Mouse (Mus musculus) midbrain, embryonic 16.5 days (tissue): ENCODE data around the gene E030018B13Rik. TPM values are rescaled to one million over a fixed set of nuclear protein-coding genes. Genes with fewer than 3 reads are reported as not detected.

Experiments used
- ATAC-seq: fragments of 200-750 bp; cut with Nextera tagmentation; 2 replicates; pipeline ENCODE4 v1.8.0; 2017; ENCODE audit warnings: moderate TSS enrichment
- H3K27ac ChIP-seq: fragments of 300-500 bp; sonication (generic); 2 replicates; pipeline ENCODE4 v1.5.1; 2014; ENCODE audit warnings: mild to moderate bottlenecking, low read length, mixed read lengths
- H3K27me3 ChIP-seq: fragments of 300-500 bp; sonication (generic); 2 replicates; pipeline ENCODE4 v1.6.1; 2014; ENCODE audit warnings: low read depth, low read length, mixed read lengths; ENCODE audit not compliant: control insufficient read depth, insufficient read depth
- H3K36me3 ChIP-seq: fragments of 300-500 bp; sonication (generic); 2 replicates; pipeline ENCODE4 v1.6.1; 2014; ENCODE audit warnings: mild to moderate bottlenecking, low read length, moderate library complexity, mixed read lengths; ENCODE audit not compliant: control insufficient read depth, insufficient read depth
- H3K4me1 ChIP-seq: fragments of 300-500 bp; sonication (generic); 2 replicates; pipeline ENCODE4 v1.6.1; 2014; ENCODE audit warnings: mild to moderate bottlenecking, low read length, mixed read lengths; ENCODE audit not compliant: control insufficient read depth, insufficient read depth
- H3K4me2 ChIP-seq: fragments of 300-500 bp; sonication (generic); 2 replicates; pipeline ENCODE4 v1.6.1; 2014; ENCODE audit warnings: mild to moderate bottlenecking, low read length, mixed read lengths
- H3K4me3 ChIP-seq: fragments of 300-500 bp; sonication (generic); 2 replicates; pipeline ENCODE4 v1.5.1; 2014; ENCODE audit warnings: low read depth, mild to moderate bottlenecking, low read length, moderate library complexity, mixed read lengths
- H3K9ac ChIP-seq: fragments of 300-500 bp; sonication (generic); 2 replicates; pipeline ENCODE4 v1.6.1; 2014; ENCODE audit warnings: low read depth, low read length, mixed read lengths
- H3K9me3 ChIP-seq: fragments of 300-500 bp; sonication (generic); replicated peaks from 2 replicates; pipeline ENCODE4 v1.6.1; 2014; ENCODE audit warnings: mild to moderate bottlenecking, low read length, mixed read lengths; ENCODE audit not compliant: control insufficient read depth, poor library complexity, severe bottlenecking
- WGBS: fragments of 180-500 bp; shearing (Covaris S2); extraction: QIAGEN DNeasy Blood & Tissue Kit; methylation state at CpG from one replicate; pipeline ENCODE4 v1.1.7; 2014; 5-methylcytosine and 5-hydroxymethylcytosine counted together
- polyA plus RNA-seq: library from polyadenylated mRNA; unstranded; fragments of >200 nt; fragmentation: Nextera tagmentation; extraction: Ambion mirVana; gene quantifications from 2 replicates; pipeline ENCODE4 v1.2.1, GENCODE M21; 2015

E030018B13Rik gene
- 0.21 TPM in 1 of 2 replicates, not detected in the other for polyA plus RNA-seq

GRCm38 (mm10) chr7:63916268-63916907, at the start of gene E030018B13Rik:
TSS of gene E030018B13Rik (plus strand) at chr7:63916857.
- Histone ChIP-seq H3K27me3 (no peaks in the 10 kb centered on the region), H3K36me3 (no peaks in the 10 kb centered on the region), H3K4me1 (peaks cover 23% of the 10 kb centered on the region), H3K9ac (no peak within 1 kb of the TSS), H3K27ac (no peak within 1 kb of the TSS), H3K4me3 (no peak within 1 kb of the TSS), H3K4me2 (no peak within 1 kb of the TSS), H3K9me3 (no peaks in the 10 kb centered on the region)
- 94% methylated on average over 6 of the region's 6 CpGs for WGBS
- ATAC-seq = no peak

GRCm38 (mm10) chr7:63868356-63868918, 48.2 kb upstream of the E030018B13Rik start:
- Histone ChIP-seq H3K4me1 (no peaks in the 10 kb centered on the region), H3K27ac (no peak overlapping the region), H3K4me3 (no peak overlapping the region), H3K9ac (no peak overlapping the region), H3K36me3 (no peaks in the 10 kb centered on the region), H3K9me3 (no peaks in the 10 kb centered on the region), H3K4me2 (no peak overlapping the region), H3K27me3 (no peaks in the 10 kb centered on the region)
- WGBS = 63% methylated on average over 6 of the region's 6 CpGs
- no peak for ATAC-seq

GRCm38 (mm10) chr7:63871698-63872097, 45.0 kb upstream of the E030018B13Rik start:
- Histone ChIP-seq H3K4me3 (no peak overlapping the region), H3K27ac (no peak overlapping the region), H3K36me3 (no peaks in the 10 kb centered on the region), H3K9me3 (no peaks in the 10 kb centered on the region), H3K4me1 (no peaks in the 10 kb centered on the region), H3K27me3 (no peaks in the 10 kb centered on the region), H3K9ac (no peak overlapping the region), H3K4me2 (no peak overlapping the region)
- WGBS = 85% methylated on average over 6 of the region's 6 CpGs
- ATAC-seq = no peak

GRCm38 (mm10) chr7:63873880-63874279, 42.8 kb upstream of the E030018B13Rik start:
- Histone ChIP-seq H3K4me1 (no peaks in the 10 kb centered on the region), H3K27me3 (no peaks in the 10 kb centered on the region), H3K27ac (no peak overlapping the region), H3K4me2 (no peak overlapping the region), H3K9ac (no peak overlapping the region), H3K36me3 (no peaks in the 10 kb centered on the region), H3K9me3 (no peaks in the 10 kb centered on the region), H3K4me3 (no peak overlapping the region)
- 75% methylated on average over 12 of the region's 12 CpGs for WGBS
- no peak for ATAC-seq

- no peaks in the 10 kb centered on the region for H3K36me3 ChIP-seq
- H3K9me3 ChIP-seq = no peaks in the 10 kb centered on the region
- no peak for ATAC-seq
- no peak overlapping the region for H3K9ac ChIP-seq
- no peak overlapping the region for H3K4me3 ChIP-seq
- H3K4me1 ChIP-seq = no peaks in the 10 kb centered on the region
- no peaks in the 10 kb centered on the region for H3K27me3 ChIP-seq
- H3K4me2 ChIP-seq = no peak overlapping the region
- no peak overlapping the region for H3K27ac ChIP-seq
These were observed 41.0 kb upstream of the E030018B13Rik start for GRCm38 (mm10) chr7:63875686-63876085.

- Histone ChIP-seq H3K9me3 (no peaks in the 10 kb centered on the region), H3K9ac (no peak overlapping the region), H3K4me2 (no peak overlapping the region), H3K27ac (no peak overlapping the region), H3K27me3 (no peaks in the 10 kb centered on the region), H3K4me1 (no peaks in the 10 kb centered on the region), H3K36me3 (no peaks in the 10 kb centered on the region), H3K4me3 (no peak overlapping the region)
- ATAC-seq = no peak
- 97% methylated on average over 2 of the region's 2 CpGs for WGBS
These were observed 40.0 kb upstream of the E030018B13Rik start for GRCm38 (mm10) chr7:63876640-63877039.

- H3K27me3 ChIP-seq = no peaks in the 10 kb centered on the region
- H3K9me3 ChIP-seq = no peaks in the 10 kb centered on the region
- no peaks in the 10 kb centered on the region for H3K4me1 ChIP-seq
- ATAC-seq = no peak
- H3K4me2 ChIP-seq = no peak overlapping the region
- no peaks in the 10 kb centered on the region for H3K36me3 ChIP-seq
- H3K27ac ChIP-seq = no peak overlapping the region
- H3K9ac ChIP-seq = no peak overlapping the region
- 29% methylated on average over 14 of the region's 14 CpGs for WGBS
- H3K4me3 ChIP-seq = no peak overlapping the region
These were observed 39.0 kb upstream of the E030018B13Rik start for GRCm38 (mm10) chr7:63877610-63878009.

GRCm38 (mm10) chr7:63879583-63879982, 37.1 kb upstream of the E030018B13Rik start:
- Histone ChIP-seq H3K36me3 (no peaks in the 10 kb centered on the region), H3K4me2 (no peak overlapping the region), H3K9ac (no peak overlapping the region), H3K27me3 (no peaks in the 10 kb centered on the region), H3K9me3 (no peaks in the 10 kb centered on the region), H3K27ac (no peak overlapping the region), H3K4me1 (no peaks in the 10 kb centered on the region), H3K4me3 (no peak overlapping the region)
- peak; percentile 40; the same call in 1 of the 2 replicates for ATAC-seq
- WGBS = 89% methylated on average over 6 of the region's 6 CpGs

GRCm38 (mm10) chr7:63882739-63883138, 33.9 kb upstream of the E030018B13Rik start:
- Histone ChIP-seq H3K27ac (no peak overlapping the region), H3K9ac (no peak overlapping the region), H3K4me1 (no peaks in the 10 kb centered on the region), H3K27me3 (no peaks in the 10 kb centered on the region), H3K4me3 (no peak overlapping the region), H3K4me2 (no peak overlapping the region), H3K9me3 (no peaks in the 10 kb centered on the region), H3K36me3 (no peaks in the 10 kb centered on the region)
- 85% methylated on average over 7 of the region's 7 CpGs for WGBS
- no peak for ATAC-seq
